Comparison of ENCODE assay signal across 15 mouse cellular contexts in genomic region chr8:45673149-45673548, GRCm38 (mm10).
"Had no signal": no experiment of that assay in that cellular context is flagged by ENCODE, and none has a peak within 500 bp of the region (broad histone marks: within the 10 kb centered on the region; RNA-seq: fewer than 3 reads in every experiment).

No protein-coding gene starts in this region.

- H3K27me3 ChIP-seq: kidney, embryonic 15.5 days; liver, embryonic 13.5 days; neural tube, embryonic 12.5 days; neural tube, embryonic 15.5 days had no signal

- H3K27ac ChIP-seq: kidney, embryonic 15.5 days; left cerebral cortex, adult 2 months; liver, embryonic 13.5 days; neural tube, embryonic 12.5 days; neural tube, embryonic 15.5 days; stomach, postnatal 0 days had no signal

- H3K9ac ChIP-seq: kidney, embryonic 15.5 days; liver, embryonic 13.5 days; neural tube, embryonic 12.5 days; neural tube, embryonic 15.5 days had no signal

- H3K4me3 ChIP-seq: kidney, embryonic 15.5 days; left cerebral cortex, adult 2 months; liver, embryonic 13.5 days; neural tube, embryonic 12.5 days; neural tube, embryonic 15.5 days had no signal

- H3K4me2 ChIP-seq: kidney, embryonic 15.5 days; liver, embryonic 13.5 days; midbrain, embryonic 11.5 days; neural tube, embryonic 12.5 days; neural tube, embryonic 15.5 days had no signal

- H3K4me1 ChIP-seq: liver, embryonic 13.5 days had no signal

- H3K9me3 ChIP-seq: kidney, embryonic 15.5 days; liver, embryonic 13.5 days; neural tube, embryonic 12.5 days; neural tube, embryonic 15.5 days had no signal

- H3K36me3 ChIP-seq: kidney, embryonic 15.5 days; liver, embryonic 13.5 days; neural tube, embryonic 12.5 days; neural tube, embryonic 15.5 days had no signal

- DNase-seq: kidney, postnatal 10 days; kidney, postnatal 36 days; layer of hippocampus, postnatal 36 days; liver, embryonic 13.5 days; lung, adult 2 months; lung, postnatal 14 days; lung, postnatal 4 days; midbrain, embryonic 14.5 days; thymus, postnatal 25 days had no signal
